Mouse (Mus musculus) intestine, postnatal 0 days (tissue): ENCODE results near the gene Clpb. TPM values are rescaled to one million over a fixed set of nuclear protein-coding genes. Genes with fewer than 3 reads are reported as not detected.

Source experiments
- ATAC-seq: fragments of 200-750 bp; cut with Nextera tagmentation; 2 replicates; pipeline ENCODE4 v1.8.0; 2017; ENCODE audit warnings: mild to moderate bottlenecking, moderate TSS enrichment, moderate library complexity
- H3K27ac ChIP-seq: fragments of 300-500 bp; sonication (generic); 2 replicates; pipeline ENCODE4 v1.5.1; 2014; ENCODE audit warnings: mild to moderate bottlenecking, low read depth, low read length, moderate library complexity
- H3K27me3 ChIP-seq: fragments of 300-500 bp; sonication (generic); replicated peaks from 2 replicates; pipeline ENCODE4 v1.6.1; 2014; ENCODE audit warnings: low read length, mixed read lengths; ENCODE audit not compliant: control insufficient read depth, insufficient read depth
- H3K36me3 ChIP-seq: fragments of 300-500 bp; sonication (generic); 2 replicates; pipeline ENCODE4 v1.6.1; 2014; ENCODE audit warnings: mild to moderate bottlenecking, moderate library complexity; ENCODE audit not compliant: control insufficient read depth, insufficient read depth
- H3K4me1 ChIP-seq: fragments of 300-500 bp; sonication (generic); replicated peaks from 2 replicates; pipeline ENCODE4 v1.6.1; 2014; ENCODE audit warnings: antibody characterized with exemption, low read length, mixed read lengths; ENCODE audit not compliant: control insufficient read depth, insufficient read depth
- H3K4me2 ChIP-seq: fragments of 300-500 bp; sonication (generic); replicated peaks from 2 replicates; pipeline ENCODE4 v1.6.1; 2014; ENCODE audit warnings: low read depth, mild to moderate bottlenecking, moderate library complexity
- H3K4me3 ChIP-seq: fragments of 300-500 bp; sonication (generic); 2 replicates; pipeline ENCODE4 v1.5.1; 2014; ENCODE audit warnings: low read depth, low read length
- H3K9ac ChIP-seq: fragments of 300-500 bp; sonication (generic); 2 replicates; pipeline ENCODE4 v1.6.1; 2014; ENCODE audit warnings: mild to moderate bottlenecking, low read depth, low read length
- H3K9me3 ChIP-seq: fragments of 300-500 bp; sonication (generic); 2 replicates; pipeline ENCODE4 v1.6.1; 2016; ENCODE audit warnings: mixed run types; ENCODE audit not compliant: control insufficient read depth
- CTCF ChIP-seq: sonication (generic); IDR thresholded peaks from 2 replicates; pipeline ENCODE4 v1.5.1; 2016; ENCODE audit warnings: low read depth, mild to moderate bottlenecking, control low read depth, antibody characterized with exemption, moderate library complexity
- WGBS: fragments of 180-500 bp; shearing (Covaris S2); extraction: QIAGEN DNeasy Blood & Tissue Kit; methylation state at CpG from one replicate; pipeline ENCODE4 v1.1.7; 2014; 5-methylcytosine and 5-hydroxymethylcytosine counted together
- polyA plus RNA-seq: library from polyadenylated mRNA; unstranded; fragments of >200 nt; fragmentation: Nextera tagmentation; extraction: Ambion mirVana; gene quantifications from 2 replicates; pipeline ENCODE4 v1.2.1, GENCODE M21; 2015

Clpb gene
- polyA plus RNA-seq, 1 experiment from 2014 or later: 14.9 TPM

- no peak overlapping the region for H3K4me3 ChIP-seq
- no peak overlapping the region for H3K27ac ChIP-seq
- H3K36me3 ChIP-seq: peaks cover 50% of the 10 kb centered on the region
- 88% methylated on average over 17 of the region's 18 CpGs for WGBS
- H3K27me3 ChIP-seq: peaks cover 28% of the 10 kb centered on the region
- no peaks in the 10 kb centered on the region for H3K9me3 ChIP-seq
- H3K4me2 ChIP-seq: no peak overlapping the region
- no peak for ATAC-seq
- H3K9ac ChIP-seq: no peak overlapping the region
- H3K4me1 ChIP-seq: peaks cover 14% of the 10 kb centered on the region; the same call in 1 of the 2 replicates
- TF ChIP-seq CTCF: no peak
These were observed 160.6 kb downstream of the Clpb start for GRCm38 (mm10) chr7:101823758-101824630.

GRCm38 (mm10) chr7:101830373-101830772 is 166.9 kb downstream of the Clpb start:
- H3K9me3 ChIP-seq: no peaks in the 10 kb centered on the region
- H3K27ac ChIP-seq: no peak overlapping the region
- no peak for ATAC-seq
- H3K4me3 ChIP-seq: no peak overlapping the region
- H3K9ac ChIP-seq: no peak overlapping the region
- no peak overlapping the region for H3K4me2 ChIP-seq
- H3K4me1 ChIP-seq: no peaks in the 10 kb centered on the region
- peak; percentile 40 for TF ChIP-seq CTCF
- H3K36me3 ChIP-seq: peaks cover 84% of the 10 kb centered on the region
- WGBS: 97% methylated on average over 3 of the region's 3 CpGs
- H3K27me3 ChIP-seq: no peaks in the 10 kb centered on the region

DNA sequence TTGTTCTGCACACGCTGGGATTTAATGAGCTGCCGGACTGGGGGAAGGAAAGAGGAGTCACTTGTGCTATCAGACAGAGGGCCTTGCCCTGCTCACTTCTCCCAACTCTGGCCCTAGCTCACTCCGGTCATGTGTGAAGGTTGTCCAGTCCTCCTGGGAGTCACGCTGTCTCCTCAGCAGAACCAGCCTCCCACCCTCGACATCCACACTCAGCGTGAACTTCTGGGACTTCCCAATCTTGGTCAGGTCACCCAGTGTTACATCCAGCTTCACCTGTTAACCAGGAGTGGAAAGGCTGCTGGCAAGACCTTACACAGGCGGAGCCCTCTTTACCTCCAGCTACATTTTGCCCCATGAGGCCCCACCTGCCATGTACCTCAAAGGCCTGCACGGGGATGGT is 168.0 kb downstream of the Clpb start:
- no peak for TF ChIP-seq CTCF
- no peak for ATAC-seq
- Histone ChIP-seq H3K9me3 (no peaks in the 10 kb centered on the region), H3K27ac (no peak overlapping the region), H3K9ac (no peak overlapping the region), H3K4me3 (no peak overlapping the region), H3K27me3 (no peaks in the 10 kb centered on the region), H3K36me3 (peaks cover 74% of the 10 kb centered on the region), H3K4me2 (no peak overlapping the region), H3K4me1 (no peaks in the 10 kb centered on the region)
- WGBS: 97% methylated on average over 8 of the region's 8 CpGs

DNA sequence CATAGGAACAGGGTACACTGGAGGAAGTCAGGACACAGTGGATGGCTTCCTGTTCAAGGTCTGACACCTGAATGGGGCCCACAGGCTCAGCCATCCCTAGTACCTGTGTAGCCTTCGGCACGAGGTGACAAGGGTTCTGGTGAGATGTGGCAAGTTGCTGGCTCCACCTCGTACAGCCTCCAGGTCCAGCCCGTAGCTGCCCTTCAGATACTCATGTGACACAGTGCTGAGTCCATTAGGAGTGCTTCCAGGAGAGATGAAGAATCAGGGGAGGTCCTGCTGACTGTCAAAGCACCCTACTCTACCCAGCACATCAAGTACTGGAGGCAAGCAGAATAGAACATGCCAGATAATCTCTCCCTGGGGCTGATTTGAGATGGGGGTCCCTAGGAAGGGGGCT is 168.9 kb downstream of the Clpb start:
- no peak overlapping the region for H3K4me2 ChIP-seq
- WGBS: 74% methylated on average over 4 of the region's 4 CpGs

DNA sequence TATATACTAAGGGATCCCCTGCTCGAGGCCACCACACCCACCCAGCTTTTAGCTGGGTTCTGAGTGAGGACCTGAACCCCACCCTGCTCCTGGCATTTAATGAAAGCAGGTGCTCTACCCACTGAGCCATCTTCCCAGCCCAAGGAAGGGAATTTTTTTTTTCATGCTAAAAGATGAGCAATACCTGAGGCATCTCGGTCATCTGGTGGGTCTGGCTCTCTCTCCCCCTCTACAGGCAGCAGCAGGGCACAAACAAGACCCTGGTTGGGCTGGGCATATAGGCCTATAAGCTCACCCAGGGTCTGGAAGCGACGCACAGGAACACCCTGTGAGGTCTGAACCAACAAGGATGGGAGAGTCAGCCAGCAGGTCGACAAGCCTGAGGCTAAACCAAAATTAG is 169.9 kb downstream of the Clpb start:
- whole genome bisulfite sequencing: 68% methylated on average over 5 of the region's 5 CpGs
- H3K4me1 ChIP-seq: no peaks in the 10 kb centered on the region
- TF ChIP-seq CTCF: peak; percentile 33; the same call in 1 of the 2 replicates
- no peaks in the 10 kb centered on the region for H3K9me3 ChIP-seq
- no peak overlapping the region for H3K9ac ChIP-seq
- H3K4me2 ChIP-seq: no peak overlapping the region
- H3K27me3 ChIP-seq: no peaks in the 10 kb centered on the region
- H3K27ac ChIP-seq: no peak overlapping the region
- no peak overlapping the region for H3K4me3 ChIP-seq
- peaks cover 55% of the 10 kb centered on the region for H3K36me3 ChIP-seq
- ATAC-seq: no peak

More for the DNA sequence above, 168.9 kb downstream of the Clpb start:
- Histone ChIP-seq H3K4me3 (no peak overlapping the region), H3K27ac (no peak overlapping the region), H3K4me1 (no peaks in the 10 kb centered on the region), H3K36me3 (peaks cover 64% of the 10 kb centered on the region), H3K27me3 (no peaks in the 10 kb centered on the region), H3K9me3 (no peaks in the 10 kb centered on the region), H3K9ac (no peak overlapping the region)
- ATAC-seq: no peak
- no peak for TF ChIP-seq CTCF

GRCm38 (mm10) chr7:101833916-101834584 is 170.6 kb downstream of the Clpb start:
- H3K9ac ChIP-seq: no peak overlapping the region
- H3K27me3 ChIP-seq: no peaks in the 10 kb centered on the region
- no peak overlapping the region for H3K27ac ChIP-seq
- H3K4me1 ChIP-seq: no peaks in the 10 kb centered on the region
- no peak overlapping the region for H3K4me2 ChIP-seq
- 74% methylated on average over 3 of the region's 3 CpGs for WGBS
- no peaks in the 10 kb centered on the region for H3K9me3 ChIP-seq
- H3K4me3 ChIP-seq: no peak overlapping the region
- ATAC-seq: no peak
- peaks cover 48% of the 10 kb centered on the region for H3K36me3 ChIP-seq
- no peak for TF ChIP-seq CTCF
